Mouse (Mus musculus): ENCODE data around the gene Arl16.
A peak's percentile ranks its signal among the peaks of the same experiment; 100 is the strongest.

Arl16 gene

DNA sequence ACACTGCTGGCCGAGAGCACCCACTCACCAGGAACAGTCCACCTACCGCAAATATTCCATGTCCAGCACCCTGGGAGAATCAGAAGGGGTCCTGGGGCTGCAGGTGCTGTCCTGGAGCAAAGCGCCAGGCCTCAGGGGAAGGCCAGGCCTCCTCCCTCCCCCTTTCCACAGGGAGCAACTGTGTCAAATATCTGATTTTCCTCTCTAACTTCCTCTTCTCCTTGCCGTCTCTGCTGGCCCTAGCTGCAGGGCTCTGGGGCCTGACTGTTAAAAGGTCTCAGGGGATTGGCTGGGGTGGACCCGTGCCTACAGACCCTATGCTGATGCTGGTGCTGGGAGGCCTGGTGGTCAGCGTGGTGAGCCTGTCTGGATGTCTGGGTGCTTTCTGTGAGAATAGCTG is 23.3 kb downstream of the Arl16 start:
- DNase-seq, result no peak

DNA sequence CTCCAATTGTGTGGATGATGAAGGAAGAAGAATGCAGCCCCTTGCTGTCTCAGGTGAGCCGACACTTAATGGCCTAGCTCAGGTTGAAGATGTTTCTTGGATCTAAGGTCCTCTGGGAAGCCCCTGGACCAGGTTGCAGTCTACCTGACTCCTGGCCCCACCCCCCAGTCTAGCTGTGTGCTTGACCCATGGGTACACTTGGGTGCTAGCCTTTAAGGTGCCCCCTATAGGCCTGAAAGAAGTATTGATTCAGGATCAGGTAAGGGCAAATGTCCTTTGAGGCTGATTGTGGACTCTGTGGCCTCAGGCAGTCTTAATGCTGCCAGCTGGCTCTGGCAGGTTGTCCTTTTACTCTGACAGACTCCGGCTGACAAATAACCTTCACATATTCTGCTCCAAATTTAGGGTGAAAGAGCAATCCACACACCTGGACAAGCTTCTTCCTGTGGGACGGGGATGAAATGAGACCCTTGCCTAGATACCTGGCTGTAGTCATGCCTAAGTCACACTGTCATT is 24.6 kb downstream of the Arl16 start:
- DNase-seq, result no peak

DNA sequence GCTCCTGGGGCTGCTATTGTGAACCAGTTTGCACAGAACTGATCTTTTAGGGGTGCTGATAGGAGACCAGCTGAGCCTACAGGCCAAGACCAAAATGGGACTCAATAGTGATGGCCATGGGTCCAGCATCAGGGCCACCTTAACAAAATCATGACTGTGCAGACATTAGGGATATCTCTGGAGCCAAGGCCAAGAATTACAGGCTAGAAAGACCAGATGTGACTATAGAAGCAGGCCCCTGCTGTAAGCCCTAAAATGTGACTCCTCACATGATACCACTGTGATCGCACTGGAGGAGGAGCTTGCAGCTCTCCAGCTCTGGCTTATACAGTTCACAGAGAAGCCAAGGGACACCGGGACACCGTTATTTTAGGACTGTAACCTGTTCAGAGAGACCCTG is 25.1 kb downstream of the Arl16 start, which contains the start of gene Tspan10:
TSS of gene Tspan10 (plus strand) at position 301 of the 400 bp plus-strand sequence.
- no peak for DNase-seq

DNA sequence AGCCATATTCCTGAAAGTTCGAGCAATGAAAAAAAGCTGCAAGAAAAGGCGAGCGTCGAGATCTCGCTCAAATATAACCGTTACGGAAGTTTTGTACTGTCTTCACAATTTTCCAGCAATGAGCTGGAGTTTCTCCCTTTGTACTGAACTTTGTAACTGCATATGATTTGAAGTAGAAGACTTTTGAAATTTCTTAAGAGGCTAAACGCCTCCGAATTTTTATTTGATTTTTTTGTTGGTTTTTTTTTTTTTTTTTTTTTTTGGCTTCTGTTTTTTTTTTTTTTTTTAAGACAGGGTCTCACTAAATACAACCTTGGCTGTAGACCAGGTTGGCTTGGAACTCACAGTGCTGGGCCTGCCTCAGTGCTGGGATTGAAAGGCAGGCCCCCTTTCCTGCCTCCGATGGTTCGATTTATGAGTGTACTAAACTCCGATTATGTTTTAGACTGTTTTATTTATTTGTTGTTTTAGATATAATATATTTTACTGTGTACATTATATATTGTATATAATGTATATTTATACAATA is 29.5 kb downstream of the Arl16 start:
- no peak for DNase-seq

DNA sequence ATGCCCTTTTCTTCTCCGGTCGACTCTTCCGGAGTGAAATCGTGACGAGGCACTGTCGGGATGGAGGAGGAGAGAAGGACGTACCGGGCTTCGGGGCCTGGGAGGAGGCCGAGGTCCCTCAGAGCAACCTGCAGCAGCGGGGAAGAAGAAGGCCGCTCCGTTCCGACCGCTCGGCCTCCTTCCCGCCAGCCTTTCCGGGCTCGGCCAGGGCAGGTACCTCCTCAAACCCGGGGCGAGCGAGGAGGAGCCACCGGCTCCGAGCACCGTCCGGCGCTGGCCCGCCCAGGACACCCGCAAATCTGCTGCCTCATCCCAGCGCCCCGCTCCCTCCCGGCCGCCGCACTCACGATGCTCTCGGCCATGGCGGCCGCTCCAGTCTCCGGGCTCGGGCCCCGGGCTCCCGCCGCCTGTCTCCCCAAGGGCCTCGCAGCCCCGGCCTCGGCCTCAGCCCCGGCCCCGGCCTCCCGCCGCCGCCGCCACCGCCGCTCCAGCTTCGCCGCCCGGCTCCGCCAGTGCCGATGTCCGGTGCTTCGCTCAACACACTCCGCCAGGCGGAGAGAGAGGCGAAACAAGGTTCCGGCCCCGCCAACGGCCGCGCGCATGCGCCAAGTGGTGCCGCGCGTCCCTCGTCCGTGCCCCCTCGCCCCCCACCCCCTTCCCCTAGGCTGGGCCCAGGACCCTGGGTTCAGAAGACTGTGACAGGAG is 30.1 kb downstream of the Arl16 start, which contains the start of gene Nploc4:
TSS of gene Nploc4 (minus strand) at position 557 of the 705 bp plus-strand sequence.
- peak; percentile 93 for DNase-seq

DNA sequence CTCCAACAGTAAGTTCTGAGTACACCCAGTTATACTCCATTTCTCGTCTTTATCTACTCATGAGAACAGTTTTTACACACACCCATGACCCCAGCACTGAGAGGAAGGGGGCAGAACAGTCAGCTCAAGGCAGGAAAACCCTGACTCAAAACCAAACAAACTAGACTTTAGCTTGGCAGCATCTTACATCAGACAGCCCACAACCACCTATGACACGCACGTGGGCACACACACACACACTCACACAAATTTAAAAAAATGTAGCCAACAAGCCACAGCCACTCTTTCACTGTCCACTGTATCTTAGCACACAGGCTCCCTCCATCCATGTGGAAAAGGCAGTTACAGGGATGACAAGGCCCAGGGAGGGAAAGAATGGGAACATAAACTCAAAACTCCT is 40.7 kb downstream of the Arl16 start:
- no peak for DNase-seq

DNA sequence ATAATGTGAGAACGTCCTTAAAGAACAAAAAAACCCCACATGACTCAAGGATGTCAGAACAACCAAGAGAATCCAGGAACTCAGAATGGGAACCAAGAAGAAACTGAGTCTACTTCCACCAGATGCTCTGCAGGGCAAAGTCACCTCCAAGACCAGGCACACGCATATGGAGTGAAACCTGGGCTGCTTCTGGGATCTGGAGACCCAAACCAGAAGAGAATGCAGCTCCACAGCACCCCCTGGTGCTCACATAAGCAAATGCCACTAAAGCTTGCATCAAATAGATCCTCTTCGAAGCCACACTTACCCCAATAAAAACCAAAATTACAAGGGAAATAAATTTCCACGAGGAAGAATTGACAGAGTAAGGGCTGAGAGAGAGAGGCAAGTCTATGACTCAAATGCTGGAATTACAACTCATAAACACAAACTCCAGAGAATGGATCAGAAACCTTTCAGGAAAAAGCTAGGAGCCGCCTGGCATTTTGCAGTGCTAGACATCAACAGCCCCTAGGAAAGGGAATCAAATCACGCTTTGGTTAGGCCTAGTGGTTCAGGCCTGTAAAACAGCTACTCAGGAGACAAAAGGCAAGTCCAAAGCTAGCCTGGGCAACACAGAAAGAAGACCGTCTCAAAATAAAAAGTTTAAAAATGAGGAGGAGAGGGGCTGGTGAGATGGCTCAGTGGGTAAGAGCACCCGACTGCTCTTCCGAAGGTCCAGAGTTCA is 43.7 kb downstream of the Arl16 start:
- peak; percentile 78 for DNase-seq

DNA sequence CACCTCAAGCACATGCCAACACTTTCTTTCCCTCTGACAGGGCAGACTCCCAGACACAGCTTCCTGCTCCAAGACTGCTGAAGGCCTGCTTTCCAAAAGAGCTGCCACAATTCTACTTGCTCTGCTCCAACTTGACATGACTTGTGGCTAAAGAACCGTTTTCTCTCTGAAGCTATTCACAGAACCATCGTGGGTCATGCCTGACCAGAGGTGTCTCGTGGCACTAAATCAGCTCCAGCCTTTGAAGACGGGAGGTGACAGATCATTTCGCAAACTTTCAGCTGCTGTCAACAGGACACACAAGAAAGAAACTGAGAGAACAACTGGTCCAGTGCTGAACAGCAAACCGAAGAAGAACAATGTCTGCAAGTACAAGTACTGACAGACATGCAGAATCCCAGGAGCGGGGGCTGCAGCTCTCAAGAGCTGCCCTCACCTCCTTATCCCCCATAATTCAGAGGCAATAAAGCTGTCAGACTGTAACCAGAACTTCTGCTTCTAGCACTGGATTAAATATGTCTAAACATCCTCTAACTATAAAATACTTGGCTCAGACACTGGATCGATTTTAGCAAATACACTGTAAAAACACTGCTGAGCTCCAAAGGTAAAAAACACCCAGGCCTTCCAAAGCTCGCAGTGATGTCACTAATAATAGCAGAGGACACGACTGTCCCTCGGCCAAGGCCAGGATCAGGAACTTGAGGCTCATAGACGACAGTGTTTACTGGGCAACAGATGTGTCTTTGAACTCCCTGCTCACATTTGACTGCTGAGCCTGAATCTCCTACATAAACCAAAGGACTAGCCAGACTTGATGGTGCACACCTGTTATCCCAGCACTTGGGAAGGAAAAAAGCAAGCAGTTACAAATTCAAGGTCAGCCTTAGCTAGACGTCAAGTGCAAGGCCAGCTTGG is 44.5 kb downstream of the Arl16 start:
- DNase-seq, result no peak

DNA sequence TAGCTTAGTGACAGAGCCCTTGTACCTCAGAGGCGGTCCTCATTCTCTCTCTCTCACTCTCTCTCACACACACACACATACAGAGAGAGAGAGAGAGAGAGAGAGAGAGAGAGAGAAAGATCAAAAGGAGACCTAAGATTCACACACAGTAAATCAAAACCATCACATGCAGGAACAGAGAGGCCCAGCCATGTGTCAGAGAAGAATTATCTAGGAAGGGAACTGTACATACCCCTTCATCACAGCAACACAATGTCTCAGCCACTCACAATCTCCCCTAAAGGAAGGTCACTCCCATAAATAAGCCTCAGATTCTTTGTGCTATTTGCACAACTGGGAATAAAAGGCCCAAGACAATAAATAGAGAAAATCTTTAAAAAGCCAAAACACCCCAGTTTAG is 48.8 kb downstream of the Arl16 start:
- no peak for DNase-seq

DNA sequence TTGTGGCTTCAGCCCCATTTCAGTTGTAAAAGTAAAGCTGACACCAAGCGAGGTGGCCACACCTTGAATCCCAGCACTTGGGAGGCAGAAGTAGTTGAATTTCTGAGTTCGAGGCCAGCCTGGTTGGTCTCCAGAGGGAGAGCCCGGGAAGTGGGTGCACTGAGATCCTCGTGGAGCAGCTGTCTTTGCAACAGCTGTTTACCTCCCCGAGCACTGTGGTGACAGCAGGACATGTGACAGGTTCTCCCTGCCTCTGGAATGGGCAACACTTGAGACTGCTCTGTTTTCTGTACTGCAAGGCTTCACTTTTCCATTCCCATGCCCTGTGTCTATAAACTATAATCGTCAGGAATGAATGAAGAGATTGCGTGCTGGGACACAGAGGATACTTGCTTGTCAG is 49.6 kb downstream of the Arl16 start:
- DNase-seq, result no peak
